Mouse (Mus musculus): ENCODE measurements around the gene Pctp.

The Pctp gene

DNA sequence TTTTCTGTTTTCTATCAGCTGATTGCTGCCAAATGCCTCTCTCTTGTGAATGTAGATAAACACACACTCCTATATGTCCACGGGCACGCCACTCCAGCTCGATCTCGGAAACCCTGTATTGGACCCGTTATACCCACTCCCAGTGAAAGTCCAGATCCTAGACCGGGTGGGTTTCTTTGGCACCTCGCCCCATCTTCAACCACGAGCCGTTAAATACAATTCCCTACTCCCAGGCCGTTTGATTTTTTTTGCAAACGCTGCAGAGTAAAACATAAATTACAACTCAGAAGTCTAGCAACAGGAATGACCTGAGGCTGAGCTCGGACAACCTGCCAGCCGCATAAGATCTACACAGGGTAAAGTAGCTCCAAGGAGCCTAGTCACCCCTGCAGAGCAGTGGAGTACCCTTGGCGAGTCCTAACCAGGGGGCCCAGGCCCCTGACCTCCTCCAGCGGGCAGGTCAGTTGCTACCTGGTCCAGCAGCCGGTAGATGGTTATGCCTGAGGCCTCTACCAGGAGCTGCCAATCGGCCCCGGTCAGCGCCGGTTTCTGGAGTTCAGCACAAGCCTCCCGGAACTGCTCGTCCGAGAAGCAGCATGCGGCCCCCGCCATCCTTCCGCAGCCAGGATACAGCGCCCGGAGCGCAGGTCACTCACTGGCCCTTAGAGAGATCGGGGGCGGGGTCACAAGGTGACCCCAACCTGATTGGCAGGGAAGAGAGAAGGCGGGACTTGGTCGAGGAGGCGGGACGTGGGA, at the start of gene Pctp:
TSS of gene Pctp (minus strand) at position 664 of the 756 bp plus-strand sequence.
- DNase-seq = peak; percentile 85 to 89

GRCm38 (mm10) chr11:90050016-90050415, 47.3 kb upstream of the Pctp start:
- DNase-seq = no peak

DNA sequence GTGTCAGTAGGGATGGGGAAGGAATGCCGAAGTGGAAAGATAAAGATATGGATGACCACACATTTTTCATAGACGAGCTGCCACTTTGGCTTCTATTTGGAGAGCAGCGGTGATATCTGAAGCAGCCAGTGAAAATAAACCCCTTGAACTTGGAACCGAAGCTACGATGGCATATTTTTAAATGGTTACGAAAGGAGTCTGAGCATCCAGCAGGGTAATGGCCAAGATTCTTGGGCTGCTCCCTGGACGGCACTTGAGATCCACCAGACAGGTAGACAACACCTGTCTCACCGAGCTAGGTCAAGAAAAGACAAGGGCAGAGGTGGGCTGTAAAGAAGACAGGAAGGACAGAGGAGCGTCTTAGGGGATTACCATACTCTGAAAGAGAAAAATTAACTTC, 44.6 kb upstream of the Pctp start:
- no peak for DNase-seq

GRCm38 (mm10) chr11:90046211-90046610, 43.5 kb upstream of the Pctp start:
- DNase-seq = no peak

GRCm38 (mm10) chr11:90044459-90044858, 41.8 kb upstream of the Pctp start:
- no peak for DNase-seq

GRCm38 (mm10) chr11:90038022-90038421, 35.3 kb upstream of the Pctp start:
- DNase-seq = peak in 1 of 2 experiments; percentile 3

- DNase-seq = no peak
These were observed 33.7 kb upstream of the Pctp start for GRCm38 (mm10) chr11:90036416-90036815.

GRCm38 (mm10) chr11:90035532-90035931, 32.8 kb upstream of the Pctp start:
- no peak for DNase-seq

DNA sequence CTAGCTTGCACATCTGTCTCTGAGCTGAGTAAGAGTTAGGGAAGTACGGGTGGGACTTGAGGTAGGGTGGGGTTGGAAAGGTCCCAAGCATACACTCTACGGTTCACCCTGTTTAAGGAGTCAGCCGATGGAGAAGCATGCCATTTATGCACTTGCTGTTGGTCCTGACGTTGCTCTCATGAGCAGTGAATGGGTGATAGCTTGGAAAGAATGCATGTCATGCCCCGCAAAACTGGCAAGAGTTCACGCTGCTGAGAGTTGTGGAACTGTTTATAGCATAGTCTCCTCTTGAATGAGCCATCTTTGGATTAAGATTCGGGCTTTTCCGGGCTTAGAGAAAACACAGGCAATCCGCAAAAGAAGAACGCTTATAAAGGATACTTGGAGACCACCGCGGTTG, 32.0 kb upstream of the Pctp start:
- no peak for DNase-seq

DNA sequence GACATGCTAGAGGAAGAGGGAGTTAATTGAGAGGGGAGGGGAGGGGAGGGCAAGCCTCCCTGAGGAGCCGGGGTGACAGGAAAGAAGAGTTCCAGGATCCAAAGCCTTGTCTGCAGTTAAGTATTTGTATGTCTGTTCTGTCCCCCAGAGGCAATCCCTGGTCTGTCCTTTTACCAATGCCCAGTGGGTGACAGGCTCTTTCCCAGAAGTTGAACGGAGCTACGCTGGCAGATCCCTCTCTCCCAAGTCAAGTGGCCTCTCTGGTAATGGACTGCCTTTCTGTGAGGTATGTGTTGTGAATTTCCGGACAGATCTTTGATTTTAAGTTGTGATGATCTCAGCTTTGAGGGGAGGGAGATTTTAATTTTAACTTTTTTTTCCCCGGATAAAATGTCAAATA, 30.7 kb upstream of the Pctp start:
- no peak for DNase-seq

GRCm38 (mm10) chr11:90032807-90033206, 30.1 kb upstream of the Pctp start:
- no peak for DNase-seq

GRCm38 (mm10) chr11:90031076-90031475, 28.4 kb upstream of the Pctp start:
- no peak for DNase-seq

DNA sequence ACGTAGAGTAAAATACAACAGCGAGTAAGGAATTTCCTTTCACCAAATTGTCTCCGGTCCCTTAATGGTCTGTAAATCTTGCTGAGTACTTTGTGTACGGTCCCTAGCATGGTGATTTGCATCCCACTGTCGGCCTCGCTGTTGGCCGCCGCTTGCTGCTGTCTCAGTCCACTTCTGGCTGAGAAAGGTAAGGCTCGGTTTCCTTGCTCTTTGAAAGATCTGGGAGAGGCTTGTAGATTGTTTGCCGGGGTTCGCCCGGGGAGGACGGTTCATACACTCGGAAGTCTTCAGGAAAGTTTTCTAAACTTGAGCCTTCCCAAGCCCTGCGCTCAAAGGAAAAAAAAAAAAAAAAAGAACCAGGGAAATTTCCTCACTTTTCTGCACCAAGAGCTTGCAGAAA, 27.9 kb upstream of the Pctp start:
- peak in 1 of 2 experiments; percentile 3 for DNase-seq

DNA sequence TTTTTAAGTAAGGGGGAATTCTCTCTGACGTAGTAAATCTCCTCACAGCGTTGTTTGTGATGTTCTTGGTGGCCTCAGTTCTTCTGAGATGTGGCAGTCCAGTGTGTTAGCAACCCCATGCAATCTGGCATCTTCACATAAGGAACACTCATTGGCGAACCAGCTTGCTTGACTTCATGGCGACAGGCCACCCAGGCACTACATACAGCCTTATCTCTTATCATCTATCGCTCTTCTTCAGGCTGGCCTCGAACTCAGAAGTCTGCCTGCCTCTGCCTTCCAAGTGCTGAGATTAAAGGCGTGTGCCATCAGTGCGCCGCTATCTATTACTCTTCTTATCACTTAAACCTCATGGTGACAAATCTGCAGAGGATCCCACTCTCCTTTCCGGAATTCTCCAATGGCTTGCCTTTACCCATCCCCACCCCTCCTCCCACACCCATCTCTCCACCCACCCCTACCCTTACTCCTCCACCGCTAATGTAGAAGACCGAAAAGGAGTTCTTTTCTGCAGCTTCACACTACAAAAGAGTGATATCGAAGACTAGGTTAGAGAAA, 27.2 kb upstream of the Pctp start, which contains the start of gene Tmem100:
TSS of gene Tmem100 (plus strand) at position 508 of the 558 bp plus-strand sequence.
- no peak for DNase-seq

DNA sequence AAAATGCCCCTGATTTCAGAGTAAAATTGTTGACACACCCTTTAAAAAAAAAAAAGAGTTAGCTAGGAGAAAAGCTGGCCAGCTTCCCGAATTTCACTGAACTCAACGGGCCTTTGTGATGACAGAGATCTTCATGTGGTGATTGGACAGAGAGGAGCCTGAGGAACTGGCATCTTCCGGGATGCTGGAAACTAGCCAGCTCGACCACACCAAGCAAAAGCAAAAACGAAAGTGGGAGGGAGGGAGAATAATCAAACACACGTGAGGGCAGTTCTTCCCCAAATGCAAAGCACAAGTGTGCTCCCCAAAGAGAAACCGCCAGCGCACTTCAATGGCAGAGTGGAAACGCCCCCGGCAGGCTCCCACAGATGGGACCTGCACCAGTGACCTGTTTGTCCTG, 26.7 kb upstream of the Pctp start:
- no peak for DNase-seq

- DNase-seq = no peak
These were observed 26.1 kb upstream of the Pctp start for GRCm38 (mm10) chr11:90028746-90029145.

GRCm38 (mm10) chr11:90027216-90027615, 24.5 kb upstream of the Pctp start:
- no peak for DNase-seq

DNA sequence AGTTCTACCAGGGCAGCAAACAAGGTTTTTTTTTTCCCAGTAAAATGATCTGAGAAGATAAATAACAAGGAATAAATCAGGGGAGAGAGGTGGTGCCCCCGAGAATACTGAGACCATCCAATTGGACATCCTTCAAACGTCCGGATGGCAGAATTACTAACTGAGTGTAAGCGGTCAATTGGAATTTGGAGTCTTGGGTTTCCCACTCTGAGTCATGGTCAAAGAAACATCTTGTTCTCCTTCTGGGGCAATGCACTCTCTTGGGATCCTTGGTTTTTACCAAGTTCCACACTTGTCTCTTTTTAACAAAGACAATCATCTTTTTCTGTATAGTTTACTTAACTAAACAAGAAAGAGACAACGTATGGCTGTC, 24.1 kb upstream of the Pctp start:
- no peak for DNase-seq

GRCm38 (mm10) chr11:90025891-90026801, 23.5 kb upstream of the Pctp start:
- DNase-seq = no peak

DNA sequence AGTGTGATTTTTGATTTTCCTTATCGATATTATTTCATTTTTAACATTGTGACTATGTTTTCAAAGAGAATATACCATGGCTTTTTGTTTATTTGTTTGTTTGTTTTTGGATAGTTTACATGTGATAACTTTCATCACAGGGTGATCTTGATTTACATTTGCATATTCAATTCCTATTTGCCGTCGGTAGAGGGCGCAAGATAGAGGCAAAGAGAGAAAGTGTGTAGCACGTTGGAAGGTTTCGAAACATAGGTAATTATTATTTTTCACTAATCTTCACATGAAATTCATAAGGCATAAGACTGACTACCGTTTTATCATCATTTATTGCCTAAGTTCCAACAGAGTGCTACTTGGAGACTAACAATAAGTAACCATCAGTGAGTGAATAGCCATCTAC, 16.5 kb upstream of the Pctp start:
- peak; percentile 32 to 34 for DNase-seq

DNA sequence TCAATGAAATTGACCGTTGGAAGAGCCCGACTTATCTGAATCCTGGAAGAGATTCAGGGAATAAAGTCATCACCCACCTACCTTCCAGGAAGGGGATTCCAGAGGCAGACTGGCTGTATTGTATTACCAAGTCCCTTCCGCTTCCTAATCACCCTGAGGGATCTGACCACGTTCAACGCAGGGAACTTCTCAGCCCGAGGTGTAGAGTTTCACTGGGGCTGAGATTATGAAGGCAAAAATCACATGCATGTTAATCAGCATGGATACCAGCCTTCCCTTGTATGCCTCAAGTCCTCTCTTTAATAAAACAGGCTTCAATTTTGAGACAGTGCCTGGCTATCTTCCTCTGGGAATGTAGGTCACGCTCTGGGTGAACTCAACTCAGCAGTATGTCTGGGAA, 12.6 kb upstream of the Pctp start:
- no peak for DNase-seq

DNA sequence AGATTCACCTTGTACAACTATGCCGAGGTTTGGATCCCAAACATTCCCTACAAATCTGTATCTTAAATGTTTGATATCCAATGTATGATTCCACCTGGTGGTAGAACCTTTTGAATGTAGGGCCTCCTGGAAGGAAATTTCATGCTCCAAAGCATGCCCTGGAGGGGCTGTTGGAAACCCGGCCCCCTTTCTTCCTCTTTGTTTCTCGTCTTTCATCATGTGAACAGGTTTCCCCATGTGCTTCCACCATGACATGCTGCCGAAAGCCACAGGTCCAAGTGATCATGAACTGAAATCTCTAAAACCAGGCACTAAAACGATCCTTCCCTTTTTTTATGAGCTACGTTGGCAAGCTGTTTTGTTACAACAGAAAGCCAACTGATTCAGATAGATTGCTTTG, 11.0 kb upstream of the Pctp start:
- no peak for DNase-seq

- no peak for DNase-seq
These were observed 5.3 kb upstream of the Pctp start for GRCm38 (mm10) chr11:90007791-90008531.
